Comparison of ENCODE assay signal across 27 mouse cellular contexts in genomic region chr14:47525861-47526260, GRCm38 (mm10). TPM values are rescaled to one million over a fixed set of nuclear protein-coding genes. Genes with fewer than 3 reads are reported as not detected.
DNase-seq lines count a peak whose midpoint lies in the region; ATAC-seq and TF ChIP-seq lines count a peak whose summit lies in the region.
"Had no signal": no experiment of that assay in that cellular context is flagged by ENCODE, and none has a peak within 500 bp of the region (broad histone marks: within the 10 kb centered on the region; RNA-seq: fewer than 3 reads in every experiment).

No protein-coding gene starts in this region.

- no peak for TF ChIP-seq POLR2A in cortical plate, adult 2 months (IDR thresholded peaks at IDR 0.05; ENCODE audit: extremely low read depth, insufficient read depth, low read length)

- TF ChIP-seq CTCF in cortical plate, adult 2 months (IDR thresholded peaks at IDR 0.05; ENCODE audit: extremely low read depth, insufficient read depth, low read length), result no peak

- H3K9ac ChIP-seq in heart, embryonic 13.5 days, result no peak overlapping the region
- peak overlapping the region; percentile 53 for H3K9ac ChIP-seq in liver, embryonic 12.5 days
- H3K9ac ChIP-seq: heart, embryonic 12.5 days; hindbrain, embryonic 15.5 days; limb, embryonic 13.5 days had no signal

- H3K4me2 ChIP-seq in heart, embryonic 13.5 days, result peak overlapping the region; percentile 38
- H3K4me2 ChIP-seq in liver, embryonic 12.5 days, result no peak overlapping the region
- H3K4me2 ChIP-seq: heart, embryonic 12.5 days; hindbrain, embryonic 15.5 days; limb, embryonic 13.5 days had no signal

- H3K27ac ChIP-seq in heart, embryonic 13.5 days (replicated peaks), result no peak overlapping the region
- peak overlapping the region; percentile 94 for H3K27ac ChIP-seq in liver, embryonic 12.5 days
- peak overlapping the region; percentile 91 for H3K27ac ChIP-seq in cortical plate, adult 2 months (ENCODE audit: insufficient read depth, low read length)
- H3K27ac ChIP-seq: gastrocnemius, adult 2 months; heart, adult 2 months; hindbrain, embryonic 10.5 days; hindbrain, embryonic 15.5 days; limb, embryonic 13.5 days; macrophage had no signal

- DNase-seq in heart, postnatal 14 days, result no peak
- DNase-seq in liver, result no peak
- peak; percentile 81 for DNase-seq in telencephalon, adult 2 months (ENCODE audit: low read depth, low spot score)
- no peak for DNase-seq in urinary bladder, postnatal 25 days (ENCODE audit: low spot score)
- DNase-seq: adrenal gland, adult 8-10 months; cerebellum, adult 8-10 months; cerebellum, postnatal 25 days; gastrocnemius, adult 2 months; heart, adult 2 months; heart, postnatal 10 days; kidney, adult 11 months; kidney, postnatal 14 days; layer of hippocampus, postnatal 36 days; lung, adult 2 months; lung, postnatal 10 days; midbrain, embryonic 14.5 days had no signal

- no peaks in the 10 kb centered on the region for H3K9me3 ChIP-seq in heart, embryonic 13.5 days
- no peaks in the 10 kb centered on the region for H3K9me3 ChIP-seq in liver, embryonic 12.5 days (replicated peaks)
- H3K9me3 ChIP-seq: G1E; heart, embryonic 12.5 days; hindbrain, embryonic 10.5 days; hindbrain, embryonic 15.5 days; limb, embryonic 13.5 days had no signal

- peaks cover 20% of the 10 kb centered on the region for H3K36me3 ChIP-seq in heart, embryonic 13.5 days
- H3K36me3 ChIP-seq in liver, embryonic 12.5 days, result peaks cover 34% of the 10 kb centered on the region

- H3K4me1 ChIP-seq in heart, embryonic 13.5 days, result peaks cover 32% of the 10 kb centered on the region
- peaks cover 79% of the 10 kb centered on the region for H3K4me1 ChIP-seq in liver, embryonic 12.5 days
- peaks cover 13% of the 10 kb centered on the region for H3K4me1 ChIP-seq in cortical plate, adult 2 months (ENCODE audit: control insufficient read depth, insufficient read depth, low read length)
- H3K4me1 ChIP-seq: hindbrain, embryonic 10.5 days; hindbrain, embryonic 15.5 days; limb, embryonic 13.5 days had no signal

- WGBS in heart, embryonic 13.5 days, result 87% methylated on average over 5 of the region's 5 CpGs
- WGBS in liver, embryonic 12.5 days (ENCODE audit: insufficient replicate concordance), result 83% methylated on average over 5 of the region's 5 CpGs

- H3K4me3 ChIP-seq in heart, embryonic 13.5 days, result no peak overlapping the region
- no peak overlapping the region for H3K4me3 ChIP-seq in liver, embryonic 12.5 days
- H3K4me3 ChIP-seq in cortical plate, adult 2 months (ENCODE audit: insufficient read depth, low read length), result no peak overlapping the region
- H3K4me3 ChIP-seq: gastrocnemius, adult 2 months; heart, adult 2 months; heart, embryonic 12.5 days; hindbrain, embryonic 10.5 days; hindbrain, embryonic 15.5 days; limb, embryonic 13.5 days had no signal

- ATAC-seq in heart, embryonic 13.5 days (ENCODE audit: extremely low read depth, insufficient number of reproducible peaks, low FRiP score, low TSS enrichment), result no peak
- ATAC-seq in liver, embryonic 12.5 days, result no peak
- ATAC-seq: forebrain, embryonic 14.5 days; inflammation-experienced regulatory T-cells, adult 6 months had no signal

- H3K27me3 ChIP-seq in heart, embryonic 13.5 days (replicated peaks), result no peaks in the 10 kb centered on the region
- H3K27me3 ChIP-seq in liver, embryonic 12.5 days (replicated peaks), result no peaks in the 10 kb centered on the region
- H3K27me3 ChIP-seq: heart, embryonic 12.5 days; hindbrain, embryonic 15.5 days; limb, embryonic 13.5 days had no signal

- intact Hi-C loops in heart, postnatal 14 days (cut with DNase I), result loop anchor here (5.0 kb wide), 1 partner anchor 109 kb away; the partner anchor contains the start of gene Dlgap5

RNA-seq across cellular contexts. Expression of gene Atg14, which starts 44.6 kb away (rescaled TPM):
- 9.1 and 11.0 TPM in 2 replicates for polyA plus RNA-seq in heart, embryonic 13.5 days (2015; fragmentation: Nextera tagmentation; extraction: Ambion mirVana)
- total RNA-seq in heart, postnatal 14 days (2021), result 1 to 10 TPM; 8.1 to 9.8 TPM
- polyA plus RNA-seq in liver, embryonic 12.5 days (2016; fragmentation: Nextera tagmentation; extraction: Ambion mirVana), result 7.6 and 8.0 TPM in 2 replicates
- polyA plus RNA-seq in cortical plate, adult 2 months (2012; rRNA removed), result 14.2 and 15.0 TPM in 2 replicates
